Mouse (Mus musculus) liver (tissue): ENCODE measurements around the gene Samd4.

ENCODE experiments used
- DNase-seq: peaks from one replicate; pipeline ENCODE4 v3.0.0-alpha.2; 2020; ENCODE audit warnings: mixed read lengths

Samd4 gene

DNA sequence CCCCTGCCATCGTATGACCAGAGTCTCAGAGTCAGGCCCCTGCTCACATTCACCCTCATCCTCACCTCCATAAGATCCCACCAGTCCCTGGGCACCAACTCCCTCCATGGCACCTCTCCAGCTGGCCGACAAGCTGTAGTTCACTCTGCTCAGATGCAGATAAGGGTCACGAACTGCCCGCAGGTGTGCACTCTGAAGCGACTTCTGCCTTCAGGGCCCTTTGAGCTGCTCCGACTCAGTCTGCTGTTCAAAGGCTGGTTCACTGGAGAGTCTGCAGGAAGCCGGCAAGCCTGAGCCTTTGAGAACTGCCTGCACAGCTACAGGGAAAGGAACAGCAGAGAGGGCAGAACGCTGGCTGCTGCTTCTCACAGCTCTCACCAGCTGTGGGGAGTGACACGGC, 232.5 kb downstream of the Samd4 start:
- DNase-seq: no peak

DNA sequence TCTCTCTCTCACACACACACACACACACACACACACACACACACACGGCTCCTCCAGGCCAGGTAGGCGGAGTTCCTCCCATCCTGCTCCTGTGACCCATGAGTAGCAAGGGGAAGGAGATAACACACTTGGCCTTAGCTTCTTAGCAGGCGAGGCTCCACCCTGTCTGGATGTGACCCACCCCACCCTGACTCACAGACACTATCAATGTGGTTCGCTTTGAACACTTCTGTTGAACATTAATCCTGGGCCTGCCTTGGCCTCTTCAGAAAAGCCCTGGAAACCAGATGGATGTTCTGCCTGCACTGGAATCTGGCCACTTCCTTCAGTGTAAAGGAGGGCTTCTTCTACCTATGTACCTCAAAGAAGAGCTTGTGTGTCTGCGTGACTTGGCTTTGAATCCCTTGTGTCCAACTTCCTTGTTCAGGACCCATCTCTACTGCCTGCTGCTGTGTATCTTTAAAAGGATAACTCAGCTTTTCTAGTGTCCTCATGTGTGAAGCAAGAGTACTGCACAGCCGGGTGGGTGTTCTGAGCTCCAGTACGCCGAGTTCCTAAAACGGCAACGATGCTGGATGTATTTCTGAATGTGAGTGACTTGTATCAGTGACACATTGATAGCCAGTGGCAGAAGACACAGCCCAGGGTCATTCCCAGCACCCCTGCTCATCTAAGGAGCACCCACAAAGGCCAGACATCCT, 233.6 kb downstream of the Samd4 start:
- peak; percentile 52 for DNase-seq

- DNase-seq: no peak
Observed at GRCm38 (mm10) chr14:47117522-47117921, 234.9 kb downstream of the Samd4 start.

DNA sequence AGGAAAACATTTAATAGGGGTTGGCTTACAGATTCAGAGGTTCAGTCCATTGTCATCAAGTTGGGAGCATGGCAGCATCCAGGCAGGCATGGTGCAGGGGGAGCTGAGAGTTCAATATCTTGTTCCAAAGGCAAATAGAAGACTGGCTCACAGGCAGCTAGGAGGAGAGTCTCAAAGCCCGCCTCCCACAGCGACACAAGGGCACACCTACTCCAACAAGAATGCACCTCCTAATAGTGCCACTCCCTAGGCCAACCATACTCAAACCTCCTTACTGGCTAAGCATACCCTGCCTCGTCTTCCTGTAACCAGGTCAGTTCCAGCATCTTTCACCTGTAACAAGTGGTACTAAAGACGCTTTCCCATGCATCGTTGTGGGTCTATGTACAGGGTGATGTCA, 245.3 kb downstream of the Samd4 start:
- no peak for DNase-seq

DNA sequence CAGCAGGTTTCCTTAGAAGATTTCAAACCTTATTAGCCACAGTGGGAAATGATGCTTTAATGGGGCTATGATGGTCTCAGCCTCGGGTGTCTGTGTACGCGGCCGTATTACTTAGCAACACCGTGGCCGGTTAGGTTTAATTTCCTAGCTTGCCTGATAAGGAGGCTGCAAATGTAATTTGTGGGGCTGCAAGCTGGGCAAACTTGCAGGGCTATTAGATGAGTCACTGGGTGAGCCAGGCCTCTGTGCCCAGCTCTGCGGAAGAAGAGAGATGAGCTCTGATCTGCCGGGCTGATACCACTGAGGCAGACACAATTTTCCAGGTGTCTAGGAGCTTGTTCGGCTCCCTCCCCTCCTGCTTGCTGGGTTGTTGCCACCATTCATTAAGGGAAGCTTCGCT, 251.3 kb downstream of the Samd4 start:
- no peak for DNase-seq

- DNase-seq: no peak
Observed at GRCm38 (mm10) chr14:47136637-47137036, 254.0 kb downstream of the Samd4 start.

GRCm38 (mm10) chr14:47138853-47139252, 256.2 kb downstream of the Samd4 start:
- no peak for DNase-seq

- DNase-seq: no peak
Observed at GRCm38 (mm10) chr14:47144326-47144725, 261.7 kb downstream of the Samd4 start.

DNA sequence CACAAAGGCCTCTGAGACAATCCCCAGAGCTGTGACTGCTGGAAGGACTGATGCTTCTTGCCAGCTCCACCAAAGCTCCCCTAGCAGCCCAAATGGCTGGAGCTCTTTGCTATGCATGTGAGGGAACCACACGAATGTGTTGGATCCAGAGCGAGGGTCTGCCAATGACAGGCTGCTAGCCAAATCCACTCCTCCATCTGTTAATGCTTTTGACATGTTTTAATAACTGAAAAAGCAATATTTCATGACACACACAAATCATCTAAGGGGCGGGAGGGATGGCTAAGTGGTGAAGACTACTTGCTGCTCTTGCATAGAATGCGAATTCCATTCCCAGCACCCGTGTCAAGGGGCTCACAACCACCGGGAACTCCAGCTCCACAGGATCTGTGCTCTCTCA, 268.7 kb downstream of the Samd4 start:
- no peak for DNase-seq

- DNase-seq: no peak
Observed at GRCm38 (mm10) chr14:47154303-47154702, 271.6 kb downstream of the Samd4 start.
